Mouse (Mus musculus) c-Kit-negative CD71-positive TER-119-positive erythroid progenitor cells, embryonic 14.5 days (primary cell): ENCODE data around the gene Olfr896-ps1.

ENCODE experiments used
- DNase-seq: peaks from one replicate; pipeline ENCODE4 v3.0.0-alpha.2; 2013; ENCODE audit warnings: low read depth, low spot score

The Olfr896-ps1 gene

GRCm38 (mm10) chr9:38290807-38291206 lies at the start of gene Olfr896-ps1:
Gene Olfr896-ps1 (plus strand): TSS chr9:38291107.
- no peak for DNase-seq

GRCm38 (mm10) chr9:38252474-38252873 lies 38.4 kb upstream of the Olfr896-ps1 start, which contains the start of gene Olfr143:
Gene Olfr143 (plus strand): TSS chr9:38252774.
- no peak for DNase-seq

DNA sequence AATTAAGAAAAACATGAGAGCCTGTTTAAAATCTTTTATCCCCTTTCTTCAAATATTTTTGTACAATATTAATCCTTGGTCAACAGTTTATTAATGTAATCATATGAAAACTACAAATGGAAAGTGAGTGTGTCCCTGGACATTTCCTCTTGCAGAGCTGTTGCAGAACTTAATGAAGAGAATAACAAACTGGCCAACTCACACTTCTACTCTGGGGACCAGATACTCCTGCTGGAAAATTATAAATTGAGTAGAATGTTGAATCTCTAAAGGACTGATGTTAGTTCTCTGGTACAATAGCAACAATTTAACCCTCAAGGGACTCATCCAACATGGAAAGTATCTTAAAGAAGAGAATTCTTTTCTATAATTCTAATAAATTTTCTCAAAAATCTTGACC lies 23.4 kb upstream of the Olfr896-ps1 start, which contains the start of gene Olfr895:
Gene Olfr895 (plus strand): TSS at position 301 of the 400 bp plus-strand sequence.
- DNase-seq = no peak

DNA sequence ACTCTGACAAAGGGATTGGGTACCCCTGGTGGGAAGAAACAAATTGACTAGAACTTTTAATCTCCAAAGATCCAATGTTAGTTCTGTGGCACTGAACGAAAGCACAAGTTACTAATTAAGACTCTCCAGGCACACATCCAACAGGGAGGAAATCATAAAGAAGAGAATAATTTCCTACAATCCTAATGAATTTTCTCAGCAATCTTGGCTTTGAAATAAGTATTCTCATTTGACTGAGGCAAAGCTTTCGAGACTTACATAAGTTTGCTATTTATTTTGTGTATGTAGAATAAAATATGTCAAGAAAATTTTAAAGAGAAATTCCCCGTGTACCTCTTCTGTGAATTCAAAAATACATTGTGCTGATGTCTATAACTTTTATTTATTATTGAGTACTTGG lies 37.9 kb downstream of the Olfr896-ps1 start, which contains the start of gene Olfr25:
Gene Olfr25 (plus strand): TSS at position 301 of the 400 bp plus-strand sequence.
- no peak for DNase-seq
